Mouse (Mus musculus) testis, postnatal 14 days (tissue): Measurements from ENCODE around the gene Ctnna2.

Source experiments
- DNase-seq: peaks from one replicate; pipeline ENCODE4 v3.0.0; 2021; ENCODE audit warnings: low spot score

The Ctnna2 gene

DNA sequence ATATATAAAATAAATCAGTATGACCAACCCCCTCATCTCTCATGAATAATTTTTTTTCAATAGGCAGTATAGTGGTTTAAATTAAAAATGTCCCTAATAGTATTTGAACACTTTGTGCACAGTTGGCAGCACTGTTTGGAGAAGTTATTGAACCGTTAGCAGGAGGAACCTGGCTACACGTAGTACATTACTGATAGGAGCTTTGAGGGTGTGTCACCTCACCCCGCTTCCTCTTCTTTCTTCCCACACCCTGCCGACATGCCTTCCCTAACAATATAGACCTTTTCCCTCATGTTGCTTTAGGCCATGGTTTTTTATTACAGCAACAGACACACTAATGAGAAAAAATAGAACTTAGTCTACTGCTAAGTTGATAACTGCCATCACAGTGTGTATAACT lies 1071.4 kb downstream of the Ctnna2 start:
- no peak for DNase-seq

DNA sequence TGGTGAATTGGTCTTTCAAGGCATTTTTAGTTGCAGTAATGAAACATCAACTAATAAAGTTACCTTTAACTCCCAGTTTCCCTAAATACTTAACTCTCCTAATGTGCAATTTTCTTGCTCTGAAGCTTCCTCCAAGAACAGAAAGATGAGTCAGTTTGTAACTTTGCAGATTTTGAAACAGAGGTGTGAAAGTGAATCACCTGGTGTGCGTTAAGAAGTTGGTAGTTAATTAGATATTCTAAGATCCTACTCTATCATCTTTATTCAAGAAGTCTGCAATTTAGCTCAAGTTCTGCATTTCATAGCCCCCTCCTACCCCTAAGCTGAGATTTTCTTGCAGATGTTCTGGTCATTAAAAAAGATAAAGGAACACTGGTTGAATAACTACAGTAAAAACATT lies 1082.3 kb downstream of the Ctnna2 start:
- no peak for DNase-seq
